Mouse (Mus musculus) adrenal gland (tissue): ENCODE results near the gene Trim50.

Experiments
- microRNA-seq, 2 experiments: library from miRNA; unstranded; fragments of <30 nt; microRNA quantifications; one replicate each; pipeline ENCODE4; 2019

Trim50 gene

Small RNA genes lying within 50 kb of the gene (microRNA-seq; reads per million reads assigned to microRNA genes)
- 0.62 to 0.69 reads per million in 2 experiments for gene Mir7033
